Mouse (Mus musculus) kidney, adult 2 months (tissue): ENCODE measurements around the gene Adcy5.

Experiments used
- CTCF ChIP-seq: fragments of 200-500 bp; conservative IDR thresholded peaks from 2 replicates; pipeline ENCODE4 v1.5.1; 2011; ENCODE audit warnings: low read depth, mild to moderate bottlenecking, control low read depth, low read length, moderate library complexity, mixed read lengths; ENCODE audit not compliant: insufficient read depth, insufficient read length
- POLR2A ChIP-seq: fragments of 200-500 bp; IDR thresholded peaks from one replicate; pipeline ENCODE4 v1.6.1; 2011; ENCODE audit warnings: low read depth, low read length, control low read depth

- no peak for TF ChIP-seq POLR2A
- no peak for TF ChIP-seq CTCF
Observed at GRCm38 (mm10) chr16:35232153-35232750, 77.6 kb downstream of the Adcy5 start.
